Mouse (Mus musculus) frontal cortex, postnatal 10 days (tissue): ENCODE measurements around the gene Pnp.
"Not testable (repeated sequence)": the region's sequence is repeated elsewhere in the genome, so short reads cannot be mapped to it uniquely, and the experiment has no call there.

Source experiments
- DNase-seq, 2 experiments: peaks; one replicate each; pipeline ENCODE4 v3.0.0; 2022; ENCODE audit warnings: low spot score in 2 of 2, mixed read lengths in 1 of 2

Gene Pnp

DNA sequence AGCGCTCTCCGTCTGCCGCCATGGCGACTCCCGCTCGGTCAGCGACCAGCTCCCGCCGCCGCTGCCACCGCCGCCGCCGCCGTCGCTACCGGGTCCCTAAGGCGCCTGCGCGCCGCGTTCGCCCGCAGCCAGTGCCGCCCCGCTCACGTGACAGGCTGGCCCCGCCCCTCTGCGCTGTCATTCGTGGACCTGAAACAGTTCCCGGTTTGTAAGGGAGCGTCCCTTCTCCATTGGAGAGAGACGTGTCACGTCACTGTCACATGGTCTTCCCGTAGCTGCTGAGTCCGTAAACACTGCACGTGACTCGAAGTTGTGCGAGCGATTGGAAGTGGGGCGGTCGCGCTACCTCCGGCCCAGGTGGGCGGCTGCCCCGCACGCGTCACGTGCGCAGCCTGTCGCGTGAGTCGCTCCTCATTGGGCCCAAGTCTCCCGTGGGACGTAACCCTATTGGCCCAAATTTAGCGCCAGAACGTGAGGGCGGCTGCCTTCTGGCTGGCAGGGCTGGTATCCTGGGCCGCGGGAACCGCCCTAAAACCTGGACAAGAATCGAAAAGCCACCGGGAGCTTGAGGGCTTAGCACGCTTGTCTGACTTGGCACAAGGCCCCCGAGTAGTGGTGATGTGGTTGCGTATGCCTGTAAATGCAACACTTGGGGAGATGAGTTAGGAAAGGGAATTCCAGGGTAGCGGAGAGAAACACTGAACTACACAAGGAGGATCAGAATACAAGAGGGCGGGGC is at the start of gene Pnp, which contains the start of gene Pip4p1:
Gene Pnp, plus strand, starts transcription at position 329 of the 739 bp plus-strand sequence.
Gene Pip4p1, minus strand, starts transcription at position 103 of the 739 bp plus-strand sequence.
- peak; percentile 99 to 100 for DNase-seq

DNA sequence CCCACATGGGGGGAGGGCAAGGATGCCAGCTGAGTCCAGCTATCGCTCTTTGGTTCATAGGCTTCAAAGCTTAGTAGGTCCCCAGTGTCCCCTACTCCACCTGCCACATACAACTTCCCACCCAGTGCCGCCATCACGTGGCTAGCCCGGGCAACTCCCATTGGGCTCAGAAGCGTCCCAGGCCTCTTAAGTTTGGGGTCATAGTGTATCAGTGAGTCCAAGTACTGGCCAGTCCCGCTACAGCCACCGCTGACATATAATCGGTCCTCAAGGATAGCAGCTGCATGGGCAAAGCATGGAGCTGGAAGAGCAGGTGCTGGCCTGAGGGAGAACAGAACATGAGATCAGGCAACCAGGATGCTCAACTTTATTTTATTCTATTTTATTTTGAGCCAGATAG is 39.3 kb upstream of the Pnp start:
- no peak for DNase-seq

DNA sequence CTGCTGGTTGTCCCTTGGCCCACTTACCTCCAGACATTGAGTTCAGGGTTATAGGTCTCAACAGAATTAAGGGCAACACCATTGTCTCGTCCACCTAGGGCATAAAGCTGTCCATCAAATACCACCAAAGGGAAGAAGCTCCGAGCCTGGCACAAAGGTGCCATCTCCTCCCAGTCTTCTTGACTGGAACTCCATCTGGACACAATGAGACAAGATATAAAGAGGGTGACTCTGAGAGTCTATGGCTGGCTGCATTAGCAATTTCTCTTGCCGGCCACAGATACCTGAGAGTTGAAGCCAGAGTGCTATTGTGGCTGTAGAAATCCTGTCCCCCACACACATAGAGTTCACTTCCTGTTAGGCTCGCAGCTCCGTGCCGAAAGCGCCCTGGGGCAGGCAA is 38.8 kb upstream of the Pnp start:
- DNase-seq, result no peak

DNA sequence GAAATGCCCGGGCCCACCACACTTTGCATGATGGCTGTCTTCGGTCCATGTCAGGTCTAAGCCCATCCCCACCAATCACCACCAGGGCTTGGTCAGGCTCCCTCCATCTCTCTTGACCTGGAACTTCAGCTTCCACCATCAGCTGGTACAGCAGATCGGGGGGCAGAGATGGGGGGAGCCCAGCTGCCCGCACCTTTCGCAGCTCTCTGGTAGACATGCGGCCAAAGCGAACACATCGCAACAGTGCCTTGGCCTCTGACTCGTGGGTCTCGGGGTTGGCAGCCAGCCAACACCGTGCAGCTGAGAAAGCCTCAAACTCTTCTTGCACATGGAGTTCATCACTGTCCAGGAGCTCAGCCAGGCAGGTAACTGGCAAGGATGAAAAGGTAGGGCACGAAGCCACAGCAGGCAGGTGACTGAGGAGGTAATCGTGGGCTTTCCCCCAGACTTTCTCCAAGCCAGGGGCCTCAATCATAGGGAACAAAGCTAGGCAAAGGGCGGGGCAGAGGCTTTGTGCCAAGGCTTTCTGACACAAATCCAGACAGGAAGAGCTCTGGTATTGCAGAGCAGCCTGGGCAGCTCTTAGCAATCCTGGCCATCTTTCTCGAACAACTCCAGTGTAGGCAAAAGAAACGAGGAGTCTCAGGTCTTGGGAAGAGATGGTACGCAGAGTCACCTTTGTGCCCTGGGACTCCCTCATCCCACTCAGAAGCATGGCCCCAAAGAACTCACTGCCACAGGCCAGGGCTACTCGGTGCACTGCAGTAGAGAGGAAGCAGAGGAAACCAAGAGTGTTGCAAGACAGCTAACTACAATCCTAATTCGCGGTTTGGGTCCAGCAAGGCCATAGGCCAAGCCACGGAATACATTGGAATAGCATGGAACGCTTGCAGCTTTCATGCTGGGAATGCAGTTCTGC is 38.1 kb upstream of the Pnp start:
- DNase-seq, result no peak

DNA sequence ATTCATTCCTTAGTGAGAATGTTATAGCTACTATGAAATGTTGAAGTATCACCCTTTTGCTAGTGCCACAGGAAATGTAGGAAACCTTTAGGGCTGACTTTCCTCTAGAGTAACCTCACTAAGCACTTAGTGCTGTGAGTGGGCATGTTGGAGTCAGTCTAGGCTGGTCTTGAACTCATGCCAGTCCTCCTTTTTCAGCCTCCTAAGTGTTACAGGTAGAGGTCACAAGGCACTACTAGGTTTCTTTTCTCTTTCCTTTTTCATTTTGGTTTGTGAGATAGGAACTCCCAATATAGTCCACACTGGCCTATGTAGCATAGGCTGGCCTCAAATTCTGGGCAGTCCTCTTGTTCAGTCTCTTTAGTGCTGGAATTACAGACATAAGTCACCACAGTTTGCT is 35.5 kb upstream of the Pnp start:
- DNase-seq, result no peak

DNA sequence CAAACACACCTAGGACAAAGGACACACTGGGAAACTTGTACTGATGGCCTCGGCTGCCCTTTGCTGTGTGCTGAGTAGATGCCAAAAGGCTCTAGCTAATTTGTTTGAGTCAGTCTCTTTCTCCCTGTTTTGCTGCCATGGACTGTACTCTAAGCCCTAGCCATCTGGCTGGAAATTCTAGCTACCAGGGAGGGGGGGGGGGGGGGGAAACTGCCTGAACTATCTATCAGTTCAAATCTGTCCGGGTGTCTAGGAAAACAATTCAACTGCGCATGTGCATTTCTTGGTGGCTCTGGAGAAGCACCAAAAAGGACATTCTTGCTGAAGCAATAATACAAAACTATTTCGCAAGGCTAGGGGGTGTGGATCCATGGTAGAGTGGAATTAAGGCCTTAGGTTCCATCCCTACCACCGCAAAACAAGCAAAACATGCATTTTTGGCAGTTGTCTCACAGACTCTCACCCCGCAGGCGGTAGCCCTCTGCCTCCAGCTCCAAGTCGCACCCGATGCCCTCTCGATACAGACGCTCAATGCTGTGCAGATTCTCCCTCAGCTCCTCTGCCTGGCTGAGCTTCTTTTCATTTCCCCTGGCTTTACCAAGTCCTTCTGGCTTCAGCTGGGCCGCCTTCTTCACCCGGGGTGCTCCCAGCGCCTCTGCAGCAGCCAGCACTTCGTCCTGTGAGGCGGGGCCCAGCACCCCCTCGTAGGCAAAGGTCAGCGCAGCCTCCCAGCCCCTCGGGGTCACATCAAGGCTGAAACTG is 34.7 kb upstream of the Pnp start:
- DNase-seq, result no peak

DNA sequence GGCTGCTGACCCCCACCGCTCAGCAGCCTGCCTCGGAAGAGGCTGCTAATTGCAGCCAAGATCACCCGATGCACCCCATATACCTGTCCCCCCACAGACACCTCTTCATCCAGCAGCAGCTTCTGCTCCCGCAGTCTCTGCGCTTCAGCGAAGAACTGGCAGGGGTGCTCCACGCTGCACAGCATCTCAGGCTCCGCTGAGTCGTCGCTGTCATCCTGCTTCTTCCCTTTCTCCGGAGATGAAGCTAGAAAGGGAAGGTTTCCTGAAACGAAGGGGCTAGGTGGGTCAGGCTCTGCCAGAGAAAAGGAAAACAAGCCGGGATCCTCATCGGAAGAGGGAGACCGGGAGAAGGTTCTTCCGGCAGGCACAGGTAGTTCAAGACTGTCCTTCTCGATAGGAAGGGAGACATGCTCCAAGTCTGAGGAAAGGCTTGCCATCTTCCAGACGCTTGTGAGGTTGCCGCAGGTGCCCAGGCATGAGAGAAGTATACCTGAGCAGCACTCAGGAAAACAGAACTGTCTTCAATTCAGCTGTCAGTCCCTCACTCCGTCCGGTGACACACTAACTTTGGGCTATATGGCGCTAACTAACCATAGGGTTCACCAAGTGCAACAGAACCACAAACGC is 34.0 kb upstream of the Pnp start:
- peak in 1 of 2 experiments; percentile 28 for DNase-seq

DNA sequence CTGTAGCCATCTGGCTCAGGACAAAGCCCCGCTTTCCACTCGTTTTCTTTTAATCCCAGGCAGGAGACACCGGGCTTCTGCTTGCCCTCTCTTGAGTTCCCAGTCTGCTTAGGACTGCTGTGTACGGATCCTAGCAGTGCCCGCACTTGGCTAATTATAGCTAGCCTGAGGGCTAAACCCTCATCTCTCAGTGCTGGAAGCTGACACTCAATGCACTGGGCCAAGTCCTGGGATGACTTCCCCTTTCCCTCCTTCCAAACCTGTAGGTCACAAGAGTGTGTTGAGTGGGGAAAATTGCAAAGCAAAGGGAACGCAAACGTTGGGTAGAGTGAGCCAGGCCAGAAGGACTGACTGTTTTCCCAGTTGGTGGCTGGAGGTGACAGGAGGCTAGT is 33.5 kb upstream of the Pnp start, which contains the start of gene Klhl33:
Gene Klhl33, minus strand, starts transcription at position 134 of the 392 bp plus-strand sequence.
- DNase-seq, result no peak

DNA sequence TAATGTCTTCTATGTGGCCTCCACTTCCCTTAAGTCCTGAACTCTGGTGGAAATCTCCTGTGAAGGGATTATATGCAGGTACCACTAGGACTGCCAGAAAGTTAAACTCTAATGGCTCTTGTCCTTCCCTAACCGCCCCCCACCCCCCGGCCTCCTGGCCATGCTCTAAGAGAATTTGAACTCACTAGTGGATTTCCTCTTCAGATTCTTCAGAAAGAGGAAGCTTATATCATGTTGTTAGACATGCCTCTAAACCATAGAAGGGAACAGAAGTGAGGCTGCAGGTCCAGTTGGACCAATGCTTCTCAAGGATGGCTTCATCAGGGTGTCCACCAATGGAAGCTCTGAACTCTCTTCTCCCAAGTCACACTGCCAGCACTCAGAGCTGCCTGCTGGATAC is 32.9 kb upstream of the Pnp start:
- DNase-seq, result not testable (repeated sequence)

DNA sequence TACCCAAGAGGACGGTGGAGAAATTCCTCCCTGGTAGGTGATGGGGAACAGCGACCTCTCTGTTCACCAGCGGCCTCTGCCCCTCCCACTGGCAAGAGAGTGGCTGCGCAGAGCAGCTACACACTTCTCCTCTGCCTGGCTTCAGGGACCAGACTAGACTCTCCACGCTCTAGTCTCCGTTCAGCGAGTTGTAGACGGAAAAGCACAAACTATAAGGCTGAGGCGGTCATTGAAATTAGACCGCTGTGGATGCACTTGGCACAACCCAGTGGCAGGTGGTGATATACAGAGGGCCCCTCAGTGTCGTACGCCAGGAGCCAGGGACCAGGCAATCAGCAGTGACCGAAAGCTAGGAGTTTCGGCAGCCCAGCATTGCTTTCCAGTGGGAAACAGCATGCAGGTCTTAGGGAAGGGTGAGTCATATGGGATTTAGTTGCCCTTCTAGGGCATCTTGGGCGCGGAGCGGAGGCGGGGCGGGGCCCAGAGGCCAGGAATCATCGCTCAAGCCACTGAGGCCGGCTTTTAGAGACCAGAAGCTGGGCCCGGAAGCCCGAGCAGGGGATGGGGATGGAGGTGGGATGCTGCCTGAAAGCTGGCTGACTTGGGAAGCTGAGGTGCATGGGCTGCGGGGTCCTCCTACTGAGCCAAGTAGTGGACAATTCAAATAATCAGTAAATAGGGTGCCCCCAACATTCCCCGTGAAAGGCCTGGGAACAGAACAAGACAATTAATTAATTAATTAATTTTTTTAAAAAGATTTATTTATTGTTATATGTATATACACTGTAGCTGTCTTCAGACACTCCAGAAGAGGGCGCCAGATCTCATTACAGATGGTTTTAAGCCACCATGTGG is 26.7 kb upstream of the Pnp start:
- DNase-seq, result no peak

DNA sequence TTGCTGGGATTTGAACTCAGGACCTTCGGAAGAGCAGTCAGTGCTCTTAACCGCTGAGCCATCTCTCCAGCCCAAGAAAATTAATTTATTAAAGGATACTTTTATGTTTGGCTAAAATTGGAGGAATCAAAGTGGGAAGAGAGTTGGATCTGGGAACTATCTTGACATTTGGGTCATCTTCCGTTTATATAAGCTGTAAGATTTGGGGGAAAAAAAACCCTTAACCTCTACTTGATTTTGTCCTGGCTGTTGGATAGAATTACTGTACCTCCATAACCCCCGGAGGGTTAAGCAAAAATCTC is 26.1 kb upstream of the Pnp start:
- no peak for DNase-seq

DNA sequence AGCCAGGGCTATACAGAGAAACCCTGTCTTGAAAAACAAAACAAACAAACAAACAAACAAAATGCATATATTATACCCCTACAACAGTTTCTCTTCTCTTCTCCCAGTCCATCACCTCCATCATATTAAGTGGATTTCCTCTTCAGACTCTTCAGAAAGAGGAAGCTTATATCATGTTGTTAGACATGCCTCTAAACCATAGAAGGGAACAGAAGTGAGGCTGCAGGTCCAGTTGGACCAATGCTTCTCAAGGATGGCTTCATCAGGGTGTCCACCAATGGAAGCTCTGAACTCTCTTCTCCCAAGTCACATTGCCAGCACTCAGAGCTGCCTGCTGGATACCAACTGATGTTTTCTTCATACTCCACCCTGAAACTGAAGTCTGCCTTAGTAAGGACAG is 25.6 kb upstream of the Pnp start:
- not testable (repeated sequence) for DNase-seq

DNA sequence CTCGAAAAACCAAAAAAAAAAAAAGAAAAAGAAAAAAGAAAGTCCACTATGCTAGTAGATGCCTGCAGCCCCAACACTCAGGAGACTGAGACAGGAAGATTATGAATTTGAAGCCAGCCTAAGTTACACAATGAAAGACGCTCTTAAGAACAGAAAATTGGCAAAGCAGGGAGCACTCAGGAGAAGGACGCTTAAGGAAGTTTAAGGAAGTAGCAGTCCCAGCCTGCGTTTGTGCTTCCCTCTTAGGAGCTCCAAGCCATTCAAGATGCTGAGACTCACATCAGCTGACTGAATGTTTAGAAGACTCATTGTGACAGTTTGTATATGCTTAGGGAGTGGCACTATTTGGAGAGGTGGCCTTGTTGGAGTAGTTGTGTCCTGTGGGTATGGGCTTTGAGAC is 22.8 kb upstream of the Pnp start:
- DNase-seq, result no peak

DNA sequence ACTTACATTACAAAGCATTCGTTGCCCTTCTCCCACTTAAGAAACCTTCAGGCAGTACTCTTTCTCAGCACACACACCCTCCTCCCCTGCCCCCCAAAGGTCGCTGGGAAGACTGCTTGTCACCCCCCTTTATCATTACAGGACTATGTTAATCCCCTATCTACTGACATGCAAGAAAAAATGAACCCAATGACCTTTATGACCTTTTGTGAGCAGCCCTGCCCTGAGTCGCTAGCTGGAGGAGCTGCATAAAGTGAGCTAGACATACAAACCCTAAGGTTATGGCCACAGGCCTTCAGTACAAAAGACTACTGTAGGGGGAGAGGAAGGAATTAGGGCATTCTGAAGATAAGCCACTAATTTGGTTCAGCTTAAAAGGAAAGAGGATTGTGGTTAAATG is 19.5 kb upstream of the Pnp start:
- DNase-seq, result no peak

DNA sequence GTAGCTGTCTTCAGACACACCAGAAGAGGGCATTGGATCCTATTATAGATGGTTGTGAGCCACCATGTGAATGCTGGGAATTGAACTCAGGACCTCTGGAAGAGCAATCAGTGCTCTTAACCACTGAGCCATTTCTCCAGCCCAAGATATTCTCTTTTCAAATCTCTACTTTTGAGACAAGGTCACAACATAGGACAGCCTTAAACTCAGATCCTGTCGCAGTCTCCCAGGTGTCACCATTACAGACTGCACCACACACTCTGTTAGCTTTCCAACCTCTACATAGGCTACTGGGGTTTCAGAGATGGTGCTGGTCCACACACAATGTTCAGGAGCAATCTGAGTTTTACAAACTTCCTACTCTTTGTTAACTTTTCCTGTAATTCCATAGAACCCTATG is 7.4 kb upstream of the Pnp start:
- not testable (repeated sequence) for DNase-seq

DNA sequence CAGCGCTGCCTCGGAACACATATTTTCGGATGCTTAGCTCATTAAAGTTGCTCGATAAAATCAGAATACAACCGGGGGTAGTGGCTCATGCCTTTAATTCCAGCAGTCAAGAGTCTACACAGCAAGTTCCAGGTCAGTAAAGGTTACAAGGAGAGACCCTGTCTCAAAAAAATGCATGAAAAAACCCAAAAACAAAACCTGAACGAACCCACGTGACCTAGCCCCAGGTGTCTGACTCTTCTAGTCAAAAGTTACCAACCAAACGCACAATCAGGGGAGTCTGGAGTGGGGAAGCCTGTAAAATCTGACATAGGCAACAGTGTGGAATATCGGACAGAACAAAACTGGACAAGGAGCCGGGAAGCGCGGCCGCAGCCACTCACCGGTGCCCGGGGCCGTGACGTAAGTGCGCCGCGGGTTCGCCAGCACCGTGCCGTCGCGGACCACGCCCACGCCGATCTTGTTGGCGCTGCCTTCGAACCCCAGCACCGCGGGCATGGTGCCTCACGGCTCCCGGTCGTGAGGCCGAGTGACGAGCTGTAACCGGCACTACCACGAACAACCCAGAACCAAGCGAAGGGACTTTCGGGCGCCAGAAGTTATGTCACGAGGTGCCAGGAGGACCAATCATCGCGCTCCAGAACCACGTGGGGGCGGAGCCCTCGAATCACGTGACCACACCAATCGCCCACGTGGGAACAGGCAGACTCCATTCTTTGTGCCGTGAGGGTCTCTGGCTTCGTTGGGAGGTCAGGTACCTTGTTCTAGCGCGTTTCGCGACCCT is 6.4 kb upstream of the Pnp start, which contains the start of the genes Osgep and Apex1:
Gene Osgep, minus strand, starts transcription at position 613 of the 784 bp plus-strand sequence.
Gene Apex1, plus strand, starts transcription at position 688 of the 784 bp plus-strand sequence.
- DNase-seq, result peak; percentile 96 to 97

DNA sequence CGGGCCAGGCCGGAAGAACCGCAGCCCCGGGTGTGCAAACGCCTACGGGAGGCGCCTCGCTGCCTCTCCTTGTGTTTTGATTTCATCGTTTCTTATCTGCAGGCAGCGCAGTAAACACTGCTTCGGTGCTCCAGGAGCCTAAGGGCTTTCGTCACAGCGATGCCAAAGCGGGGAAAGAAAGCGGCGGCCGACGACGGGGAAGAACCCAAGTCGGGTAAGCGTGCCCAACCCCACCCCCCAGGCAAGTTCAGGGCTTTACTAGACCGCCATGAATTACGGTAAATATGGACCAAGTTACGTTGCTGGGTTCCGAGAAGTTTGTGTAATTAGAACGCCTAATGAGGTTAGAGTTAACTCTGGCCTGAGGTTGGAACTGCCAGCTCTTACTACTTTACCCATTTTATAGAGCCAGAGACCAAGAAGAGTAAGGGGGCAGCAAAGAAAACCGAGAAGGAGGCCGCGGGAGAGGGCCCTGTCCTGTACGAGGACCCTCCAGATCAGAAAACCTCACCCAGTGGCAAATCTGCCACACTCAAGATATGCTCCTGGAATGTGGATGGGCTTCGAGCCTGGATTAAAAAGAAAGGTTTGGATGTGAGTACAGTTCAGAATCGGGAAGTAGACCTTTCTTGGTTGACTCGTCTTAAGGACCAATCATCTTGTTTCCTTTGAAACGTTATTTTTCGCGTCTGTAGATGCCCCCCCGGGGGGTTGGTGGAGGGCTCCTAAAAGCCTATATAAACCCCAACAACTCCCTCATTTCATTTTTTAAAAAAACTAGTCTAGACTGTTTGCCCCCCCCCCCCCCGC is 5.6 kb upstream of the Pnp start:
- no peak for DNase-seq

DNA sequence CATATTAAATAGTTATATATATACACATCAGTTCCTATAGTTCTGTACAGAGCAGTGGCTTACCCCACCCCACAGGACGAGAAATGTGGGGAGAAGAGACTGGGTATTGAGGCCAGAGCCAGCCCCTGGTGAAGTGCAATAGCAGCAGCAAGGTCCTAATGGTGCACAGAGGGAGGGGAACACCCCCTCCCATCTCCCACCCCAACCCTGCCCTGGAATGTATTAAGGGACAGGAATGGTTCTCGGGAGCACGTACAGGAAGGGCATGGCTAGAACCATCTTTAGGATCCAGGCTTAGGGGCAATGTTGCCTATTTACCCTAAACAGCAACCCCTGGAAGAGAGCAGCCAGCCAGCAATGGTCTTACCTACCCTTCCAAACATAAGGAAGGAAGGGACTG is 3.5 kb upstream of the Pnp start:
- DNase-seq, result no peak

DNA sequence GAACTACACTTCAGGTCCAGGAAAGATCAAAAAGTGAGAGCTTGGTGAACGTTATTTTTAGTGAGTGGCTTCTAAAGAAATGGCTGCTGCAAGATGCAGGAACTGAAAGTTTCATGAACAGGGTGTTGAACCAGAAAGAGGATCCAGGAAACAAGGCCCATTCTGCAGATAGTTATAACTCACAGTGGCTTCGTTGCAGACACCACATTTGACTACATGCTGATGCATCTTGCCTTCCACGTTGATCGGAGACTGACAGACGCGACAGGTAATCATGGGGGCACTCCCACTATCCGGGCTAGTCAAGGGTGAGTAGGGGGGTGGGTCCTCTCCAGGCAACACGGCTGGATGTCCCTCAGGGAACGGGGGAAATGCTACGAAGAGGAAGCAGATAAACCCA is 931 bp upstream of the Pnp start:
- DNase-seq, result no peak
